Mouse (Mus musculus): ENCODE data around the gene Gm5127.

Gm5127 gene

GRCm38 (mm10) chrX:106603386-106603785 is 20.4 kb downstream of the Gm5127 start, which contains the start of gene Cysltr1:
Gene Cysltr1, minus strand, starts transcription at chrX:106603679.
- no peaks in the 10 kb centered on the region for H3K27me3 ChIP-seq (ENCODE audit: insufficient read depth, low read length)
- no peak for TF ChIP-seq CTCF (conservative IDR thresholded peaks at IDR 0.05; ENCODE audit: low read length)
- TF ChIP-seq NANOG (IDR thresholded peaks at IDR 0.05; ENCODE audit: borderline replicate concordance, low read length), result no peak
- no peak for TF ChIP-seq POU5F1 (IDR thresholded peaks at IDR 0.05; ENCODE audit: borderline replicate concordance, low read length)

GRCm38 (mm10) chrX:106622512-106622911 is 39.5 kb downstream of the Gm5127 start:
- Histone ChIP-seq H3K4me3 (replicated peaks; ENCODE audit: low read length) (no peak overlapping the region), H3K9me3 (ENCODE audit: low read length) (no peaks in the 10 kb centered on the region), H3K36me3 (ENCODE audit: insufficient read depth, low read length) (no peaks in the 10 kb centered on the region), H3K4me1 (replicated peaks; ENCODE audit: low read depth, low read length) (no peaks in the 10 kb centered on the region), H3K27me3 (ENCODE audit: insufficient read depth, low read length) (no peaks in the 10 kb centered on the region)
- no peak for TF ChIP-seq POU5F1 (IDR thresholded peaks at IDR 0.05; ENCODE audit: borderline replicate concordance, low read length)
- TF ChIP-seq NANOG (IDR thresholded peaks at IDR 0.05; ENCODE audit: borderline replicate concordance, low read length), result no peak
- no peak for TF ChIP-seq CTCF (conservative IDR thresholded peaks at IDR 0.05; ENCODE audit: low read length)

More at GRCm38 (mm10) chrX:106603386-106603785, 20.4 kb downstream of the Gm5127 start, which contains the start of gene Cysltr1:
- Histone ChIP-seq H3K4me3 (replicated peaks; ENCODE audit: low read length) (no peak within 1 kb of the TSS), H3K36me3 (ENCODE audit: insufficient read depth, low read length) (no peaks in the 10 kb centered on the region), H3K4me1 (replicated peaks; ENCODE audit: low read depth, low read length) (0 out of 2 replicates have a peak, but pooled peaks cover 5% of the 10 kb centered on the region), H3K9me3 (ENCODE audit: low read length) (no peaks in the 10 kb centered on the region)

GRCm38 (mm10) chrX:106623667-106624066 is 40.7 kb downstream of the Gm5127 start:
- TF ChIP-seq POU5F1 (IDR thresholded peaks at IDR 0.05; ENCODE audit: borderline replicate concordance, low read length) (no peak), CTCF (conservative IDR thresholded peaks at IDR 0.05; ENCODE audit: low read length) (no peak), NANOG (IDR thresholded peaks at IDR 0.05; ENCODE audit: borderline replicate concordance, low read length) (no peak)
- Histone ChIP-seq H3K9me3 (ENCODE audit: low read length) (no peaks in the 10 kb centered on the region), H3K27me3 (ENCODE audit: insufficient read depth, low read length) (no peaks in the 10 kb centered on the region), H3K4me3 (replicated peaks; ENCODE audit: low read length) (no peak overlapping the region), H3K36me3 (ENCODE audit: insufficient read depth, low read length) (no peaks in the 10 kb centered on the region), H3K4me1 (replicated peaks; ENCODE audit: low read depth, low read length) (no peaks in the 10 kb centered on the region)

- no peaks in the 10 kb centered on the region for H3K4me1 ChIP-seq (replicated peaks; ENCODE audit: low read depth, low read length)
- TF ChIP-seq NANOG (IDR thresholded peaks at IDR 0.05; ENCODE audit: borderline replicate concordance, low read length), result no peak
- H3K27me3 ChIP-seq (ENCODE audit: insufficient read depth, low read length), result no peaks in the 10 kb centered on the region
- no peaks in the 10 kb centered on the region for H3K9me3 ChIP-seq (ENCODE audit: low read length)
- no peaks in the 10 kb centered on the region for H3K36me3 ChIP-seq (ENCODE audit: insufficient read depth, low read length)
- H3K4me3 ChIP-seq (replicated peaks; ENCODE audit: low read length), result no peak overlapping the region
Measured at GRCm38 (mm10) chrX:106628514-106628913, 45.5 kb downstream of the Gm5127 start.

GRCm38 (mm10) chrX:106633543-106633942 is 50.6 kb downstream of the Gm5127 start:
- Histone ChIP-seq H3K36me3 (ENCODE audit: insufficient read depth, low read length) (no peaks in the 10 kb centered on the region), H3K4me3 (replicated peaks; ENCODE audit: low read length) (no peak overlapping the region), H3K4me1 (replicated peaks; ENCODE audit: low read depth, low read length) (no peaks in the 10 kb centered on the region), H3K9me3 (ENCODE audit: low read length) (no peaks in the 10 kb centered on the region), H3K27me3 (ENCODE audit: insufficient read depth, low read length) (no peaks in the 10 kb centered on the region)
- TF ChIP-seq CTCF (conservative IDR thresholded peaks at IDR 0.05; ENCODE audit: low read length) (no peak), NANOG (IDR thresholded peaks at IDR 0.05; ENCODE audit: borderline replicate concordance, low read length) (no peak), POU5F1 (IDR thresholded peaks at IDR 0.05; ENCODE audit: borderline replicate concordance, low read length) (no peak)

- no peak for TF ChIP-seq POU5F1 (IDR thresholded peaks at IDR 0.05; ENCODE audit: borderline replicate concordance, low read length)
- TF ChIP-seq CTCF (conservative IDR thresholded peaks at IDR 0.05; ENCODE audit: low read length), result no peak
- TF ChIP-seq NANOG (IDR thresholded peaks at IDR 0.05; ENCODE audit: borderline replicate concordance, low read length), result no peak
- H3K4me1 ChIP-seq (replicated peaks; ENCODE audit: low read depth, low read length), result no peaks in the 10 kb centered on the region
- no peak overlapping the region for H3K4me3 ChIP-seq (replicated peaks; ENCODE audit: low read length)
- no peaks in the 10 kb centered on the region for H3K9me3 ChIP-seq (ENCODE audit: low read length)
- no peaks in the 10 kb centered on the region for H3K36me3 ChIP-seq (ENCODE audit: insufficient read depth, low read length)
- H3K27me3 ChIP-seq (ENCODE audit: insufficient read depth, low read length), result no peaks in the 10 kb centered on the region
Measured at GRCm38 (mm10) chrX:106634799-106635541, 52.0 kb downstream of the Gm5127 start.

- no peak for TF ChIP-seq NANOG (IDR thresholded peaks at IDR 0.05; ENCODE audit: borderline replicate concordance, low read length)
- no peaks in the 10 kb centered on the region for H3K9me3 ChIP-seq (ENCODE audit: low read length)
- no peaks in the 10 kb centered on the region for H3K27me3 ChIP-seq (ENCODE audit: insufficient read depth, low read length)
- no peaks in the 10 kb centered on the region for H3K4me1 ChIP-seq (replicated peaks; ENCODE audit: low read depth, low read length)
- no peaks in the 10 kb centered on the region for H3K36me3 ChIP-seq (ENCODE audit: insufficient read depth, low read length)
- no peak overlapping the region for H3K4me3 ChIP-seq (replicated peaks; ENCODE audit: low read length)
Measured at GRCm38 (mm10) chrX:106662101-106662500, 79.1 kb downstream of the Gm5127 start.

GRCm38 (mm10) chrX:106704590-106704989 is 121.6 kb downstream of the Gm5127 start:
- Histone ChIP-seq H3K9me3 (ENCODE audit: low read length) (no peaks in the 10 kb centered on the region), H3K4me3 (replicated peaks; ENCODE audit: low read length) (no peak overlapping the region), H3K36me3 (ENCODE audit: insufficient read depth, low read length) (no peaks in the 10 kb centered on the region), H3K4me1 (replicated peaks; ENCODE audit: low read depth, low read length) (no peaks in the 10 kb centered on the region), H3K27me3 (ENCODE audit: insufficient read depth, low read length) (no peaks in the 10 kb centered on the region)
- TF ChIP-seq CTCF (conservative IDR thresholded peaks at IDR 0.05; ENCODE audit: low read length), result no peak
- TF ChIP-seq POU5F1 (IDR thresholded peaks at IDR 0.05; ENCODE audit: borderline replicate concordance, low read length), result no peak
- TF ChIP-seq NANOG (IDR thresholded peaks at IDR 0.05; ENCODE audit: borderline replicate concordance, low read length), result no peak

GRCm38 (mm10) chrX:106717160-106717559 is 134.2 kb downstream of the Gm5127 start:
- H3K9me3 ChIP-seq (ENCODE audit: low read length), result no peaks in the 10 kb centered on the region
- no peaks in the 10 kb centered on the region for H3K36me3 ChIP-seq (ENCODE audit: insufficient read depth, low read length)
- H3K4me3 ChIP-seq (replicated peaks; ENCODE audit: low read length), result no peak overlapping the region
- no peaks in the 10 kb centered on the region for H3K27me3 ChIP-seq (ENCODE audit: insufficient read depth, low read length)
- TF ChIP-seq CTCF (conservative IDR thresholded peaks at IDR 0.05; ENCODE audit: low read length), result no peak
- no peak for TF ChIP-seq NANOG (IDR thresholded peaks at IDR 0.05; ENCODE audit: borderline replicate concordance, low read length)
- no peak for TF ChIP-seq POU5F1 (IDR thresholded peaks at IDR 0.05; ENCODE audit: borderline replicate concordance, low read length)
- H3K4me1 ChIP-seq (replicated peaks; ENCODE audit: low read depth, low read length), result no peaks in the 10 kb centered on the region

Data from E14TG2a.4 (cell line).